9 mouse cellular contexts compared by ENCODE assay signal in the genomic region with DNA sequence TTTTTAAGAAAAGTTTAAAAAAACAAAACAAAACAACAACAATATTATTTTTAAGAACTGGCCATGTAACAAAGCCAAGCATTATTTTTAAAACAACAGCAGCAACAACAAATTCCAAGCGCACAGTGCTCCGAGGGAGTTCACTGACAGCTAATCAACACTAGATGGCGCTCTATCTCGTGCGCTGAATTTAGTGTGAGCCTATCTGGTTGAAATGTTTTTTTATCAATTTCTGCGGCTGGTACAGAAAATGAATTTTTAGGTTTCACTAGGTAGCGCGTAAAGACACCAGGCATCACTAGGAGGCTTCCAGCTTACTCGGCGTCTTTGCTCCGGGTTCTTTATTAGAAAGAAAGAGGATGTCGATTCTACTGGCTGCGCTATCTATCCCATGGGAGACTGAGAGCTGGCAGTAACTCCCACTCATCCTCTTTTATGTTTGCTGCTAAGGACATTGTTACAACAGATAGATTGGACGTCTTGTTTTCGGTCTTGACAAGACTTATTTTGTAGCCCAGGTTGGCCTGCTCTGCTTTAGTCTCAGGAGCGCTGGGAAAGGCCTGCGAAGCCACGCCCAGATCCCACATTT. TPM values are rescaled to one million over a fixed set of nuclear protein-coding genes. Genes with fewer than 3 reads are reported as not detected.
A peak's percentile ranks its signal among the peaks of the same experiment; 100 is the strongest.
DNase-seq lines count a peak whose midpoint lies in the region; ATAC-seq and TF ChIP-seq lines count a peak whose summit lies in the region.
"Had no signal": no experiment of that assay in that cellular context is flagged by ENCODE, and none has a peak within 500 bp of the region (broad histone marks: within the 10 kb centered on the region; RNA-seq: fewer than 3 reads in every experiment).

No protein-coding gene starts in this region.

- WGBS in heart, embryonic 15.5 days = 40% methylated on average over 18 of the region's 18 CpGs
- WGBS in midbrain, embryonic 10.5 days = 56% methylated on average over 18 of the region's 18 CpGs

- no peaks in the 10 kb centered on the region for H3K36me3 ChIP-seq in heart, embryonic 15.5 days
- no peaks in the 10 kb centered on the region for H3K36me3 ChIP-seq in midbrain, embryonic 10.5 days
- H3K36me3 ChIP-seq: neural tube, embryonic 12.5 days had no signal

- H3K4me3 ChIP-seq in gastrocnemius, adult 2 months = no peak overlapping the region
- no peak overlapping the region for H3K4me3 ChIP-seq in heart, embryonic 15.5 days
- H3K4me3 ChIP-seq in midbrain, embryonic 10.5 days = no peak overlapping the region
- H3K4me3 ChIP-seq: neural tube, embryonic 12.5 days had no signal

- intact Hi-C loops in gastrocnemius, adult 2 months (cut with DNase I) = loop anchor here (1.0 to 5.0 kb wide), 3 partner anchors 151 to 201 kb away; no protein-coding TSS in a partner anchor

- TF ChIP-seq CTCF in gastrocnemius, adult 2 months (IDR thresholded peaks at IDR 0.05) = peak; percentile 92

- H3K4me1 ChIP-seq in heart, embryonic 15.5 days (replicated peaks) = no peaks in the 10 kb centered on the region
- no peaks in the 10 kb centered on the region for H3K4me1 ChIP-seq in midbrain, embryonic 10.5 days
- H3K4me1 ChIP-seq: neural tube, embryonic 12.5 days had no signal

- peak; percentile 36 for DNase-seq in gastrocnemius, adult 2 months
- no peak for DNase-seq in gastrocnemius, postnatal 10 days
- DNase-seq in CD4-positive helper T cell, adult 2 months (ENCODE audit: low read depth, low spot score) = peak; percentile 55
- peak; percentile 50 for DNase-seq in cerebellum, adult 11-12 months
- DNase-seq in layer of hippocampus, postnatal 36 days = peak; percentile 14 to 18
- DNase-seq in midbrain, embryonic 10.5 days (ENCODE audit: low spot score) = peak; percentile 37
- DNase-seq in testis, postnatal 14 days (ENCODE audit: low spot score) = no peak

- H3K9ac ChIP-seq in heart, embryonic 15.5 days = no peak overlapping the region
- H3K9ac ChIP-seq: neural tube, embryonic 12.5 days had no signal

- peak overlapping the region; percentile 46; the same call in 1 of the 2 replicates for H3K27ac ChIP-seq in gastrocnemius, adult 2 months
- H3K27ac ChIP-seq in heart, embryonic 15.5 days = no peak overlapping the region
- H3K27ac ChIP-seq in midbrain, embryonic 10.5 days (replicated peaks) = no peak overlapping the region
- H3K27ac ChIP-seq: neural tube, embryonic 12.5 days had no signal

- no peaks in the 10 kb centered on the region for H3K27me3 ChIP-seq in heart, embryonic 15.5 days
- no peaks in the 10 kb centered on the region for H3K27me3 ChIP-seq in midbrain, embryonic 10.5 days (ENCODE audit: low read depth, poor library complexity, severe bottlenecking)
- H3K27me3 ChIP-seq: neural tube, embryonic 12.5 days had no signal

- peak overlapping the region; percentile 37; the same call in 1 of the 2 replicates for H3K4me2 ChIP-seq in heart, embryonic 15.5 days
- H3K4me2 ChIP-seq: neural tube, embryonic 12.5 days had no signal

- ATAC-seq in heart, embryonic 15.5 days (replicated peaks; ENCODE audit: insufficient number of reproducible peaks, insufficient read depth, low FRiP score, low read depth) = no peak

- no peaks in the 10 kb centered on the region for H3K9me3 ChIP-seq in heart, embryonic 15.5 days (replicated peaks)
- H3K9me3 ChIP-seq in midbrain, embryonic 10.5 days (replicated peaks) = no peaks in the 10 kb centered on the region
- H3K9me3 ChIP-seq: neural tube, embryonic 12.5 days had no signal

RNA-seq across cellular contexts. Expression of gene Snrpf, which starts 22.0 kb away (rescaled TPM):
- 1 to 10 TPM; 6.5 to 8.9 TPM for total RNA-seq in gastrocnemius, adult 2 months (2021)
- 10 to 100 TPM; 14.3 to 14.9 TPM for total RNA-seq in gastrocnemius, postnatal 10 days (2021)
- 60.5 and 69.9 TPM in 2 replicates for polyA plus RNA-seq in heart, embryonic 15.5 days (2015; fragmentation: Nextera tagmentation; extraction: Ambion mirVana)
- 10 to 100 TPM; 11.7 to 12.6 TPM for total RNA-seq in layer of hippocampus, postnatal 36 days (2021)
- 165 and 191 TPM in 2 replicates for polyA plus RNA-seq in midbrain, embryonic 10.5 days (2016; fragmentation: Nextera tagmentation; extraction: Ambion mirVana)

RNA-seq across cellular contexts. Expression of gene Ntn4, which starts 29.0 kb away (rescaled TPM):
- total RNA-seq in gastrocnemius, adult 2 months (2021) = 10 to 100 TPM in 1 of 2 experiments, 1 to 10 TPM in 1; 6.7 to 14.8 TPM
- 10 to 100 TPM; 10.3 to 12.3 TPM for total RNA-seq in gastrocnemius, postnatal 10 days (2021)
- polyA plus RNA-seq in heart, embryonic 15.5 days (2015; fragmentation: Nextera tagmentation; extraction: Ambion mirVana) = 1.9 and 2.6 TPM in 2 replicates
- 1 to 10 TPM; 6.0 to 6.2 TPM for total RNA-seq in layer of hippocampus, postnatal 36 days (2021)
- polyA plus RNA-seq in midbrain, embryonic 10.5 days (2016; fragmentation: Nextera tagmentation; extraction: Ambion mirVana) = 0.89 and 1.2 TPM in 2 replicates

Comparison
In these comparisons a context has a peak if more than half of its experiments do, and no peak if none do; other contexts are left out.
1. DNase-seq: peak in gastrocnemius, adult 2 months (single experiment), CD4-positive helper T cell, adult 2 months (single experiment), cerebellum, adult 11-12 months (single experiment), layer of hippocampus, postnatal 36 days (2 of 2) and midbrain, embryonic 10.5 days (single experiment); none in gastrocnemius, postnatal 10 days (single experiment) and testis, postnatal 14 days (single experiment).